Mouse (Mus musculus) heart, adult 9 months (tissue): ENCODE measurements around the gene H2-Ab1.
A peak's percentile ranks its signal among the peaks of the same experiment; 100 is the strongest.

ENCODE experiments used
- DNase-seq, 2 experiments: peaks; one replicate each; pipeline ENCODE4 v3.0.0; 2022; ENCODE audit warnings: low spot score in 2 of 2

Gene H2-Ab1

DNA sequence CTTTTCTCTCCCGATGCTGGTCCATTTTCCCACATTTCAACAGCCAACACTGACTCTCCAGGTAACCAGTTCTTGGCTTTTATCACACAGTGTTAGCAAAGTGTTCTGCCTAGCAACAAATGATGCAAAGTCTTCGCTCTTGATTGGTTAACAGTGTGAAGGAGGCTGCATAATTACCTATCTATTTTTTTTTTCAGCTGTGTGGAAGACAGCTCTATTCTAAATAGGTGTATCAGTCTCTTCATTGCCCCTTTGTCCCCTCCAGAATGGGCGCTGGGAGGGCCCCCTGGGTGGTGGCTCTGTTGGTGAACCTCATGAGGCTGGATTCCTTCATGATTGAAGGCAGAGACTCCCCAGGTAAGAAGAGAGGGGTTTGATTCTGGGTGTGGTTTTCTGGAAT is 18.8 kb upstream of the H2-Ab1 start, which contains the start of gene H2-Ob:
TSS of gene H2-Ob (plus strand) at position 198 of the 400 bp plus-strand sequence.
- peak; percentile 47 to 57 for DNase-seq

DNA sequence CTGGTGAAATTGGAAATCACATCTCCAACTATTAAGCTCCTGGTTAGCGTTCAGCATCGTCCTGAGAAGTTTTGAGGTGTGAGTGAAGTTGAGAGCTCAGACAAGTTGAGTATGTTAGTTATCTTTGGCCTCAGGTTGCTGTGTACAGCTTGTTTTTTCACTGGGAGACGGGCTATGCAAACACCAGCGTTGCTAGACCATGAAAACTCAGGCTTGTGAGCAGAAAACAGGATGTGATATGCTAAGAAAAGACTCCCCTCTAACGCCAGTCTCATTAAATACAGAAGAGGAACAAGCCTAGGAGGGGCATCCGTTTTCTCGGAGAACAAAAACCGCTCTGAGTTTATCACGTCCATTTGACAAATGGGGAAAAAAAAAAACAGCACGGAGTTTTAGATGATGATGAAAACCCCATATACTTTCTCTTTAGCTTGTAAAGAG is 17.9 kb upstream of the H2-Ab1 start:
- DNase-seq, result peak in 1 of 2 experiments; percentile 34

DNA sequence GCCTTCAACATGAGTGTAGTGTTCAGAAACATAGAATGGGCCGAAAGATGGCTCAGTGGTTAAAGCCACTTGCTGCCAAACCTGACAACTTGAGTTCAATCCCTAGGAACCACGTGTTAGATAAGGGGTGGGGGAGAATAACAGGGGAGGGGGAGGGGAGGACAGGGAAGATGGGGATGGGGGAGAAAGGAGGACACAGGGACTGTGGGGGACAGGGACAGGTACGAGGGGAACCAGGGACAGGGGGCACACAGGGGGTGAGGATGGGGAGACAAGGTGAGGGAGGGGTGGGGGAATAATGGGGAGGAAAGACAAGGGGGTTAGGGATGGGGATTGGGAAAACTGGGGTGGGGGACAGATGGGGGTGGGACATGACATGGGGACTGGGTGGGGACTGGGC is 17.1 kb upstream of the H2-Ab1 start:
- no peak for DNase-seq

DNA sequence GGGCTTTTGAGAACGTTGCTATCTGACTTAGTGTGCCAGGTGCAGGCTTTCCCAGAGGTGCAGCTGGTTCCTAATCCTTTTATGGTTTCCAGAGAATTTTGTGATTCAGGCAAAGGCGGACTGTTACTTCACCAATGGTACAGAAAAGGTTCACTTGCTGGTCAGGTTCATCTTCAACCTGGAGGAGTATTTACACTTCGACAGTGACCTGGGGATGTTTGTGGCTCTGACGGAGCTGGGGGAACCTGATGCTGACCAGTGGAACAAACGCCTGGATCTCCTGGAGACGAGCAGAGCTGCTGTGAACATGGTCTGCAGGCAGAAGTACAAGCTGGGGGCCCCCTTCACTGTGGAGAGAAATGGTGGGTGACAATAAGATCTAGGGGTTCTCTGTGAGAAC is 16.6 kb upstream of the H2-Ab1 start:
- no peak for DNase-seq

DNA sequence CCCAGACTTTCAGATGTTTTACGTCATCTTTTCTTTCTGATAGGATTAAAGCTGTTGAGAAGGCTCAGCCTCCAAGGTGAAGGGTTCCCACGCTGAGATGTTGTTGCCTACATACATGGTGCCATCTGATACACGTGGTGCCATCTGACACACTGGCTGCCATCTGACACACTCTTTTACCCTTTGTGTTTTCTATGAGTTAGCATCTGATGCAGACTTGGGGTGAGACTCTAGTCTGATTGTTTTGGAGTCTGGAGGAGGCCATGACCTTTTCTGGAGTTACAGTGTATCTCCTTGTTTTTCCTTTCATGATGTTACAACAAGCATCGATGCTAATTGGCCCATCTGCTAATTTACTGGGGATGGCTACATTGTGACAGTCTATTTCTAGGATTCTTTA is 12.8 kb upstream of the H2-Ab1 start:
- no peak for DNase-seq

DNA sequence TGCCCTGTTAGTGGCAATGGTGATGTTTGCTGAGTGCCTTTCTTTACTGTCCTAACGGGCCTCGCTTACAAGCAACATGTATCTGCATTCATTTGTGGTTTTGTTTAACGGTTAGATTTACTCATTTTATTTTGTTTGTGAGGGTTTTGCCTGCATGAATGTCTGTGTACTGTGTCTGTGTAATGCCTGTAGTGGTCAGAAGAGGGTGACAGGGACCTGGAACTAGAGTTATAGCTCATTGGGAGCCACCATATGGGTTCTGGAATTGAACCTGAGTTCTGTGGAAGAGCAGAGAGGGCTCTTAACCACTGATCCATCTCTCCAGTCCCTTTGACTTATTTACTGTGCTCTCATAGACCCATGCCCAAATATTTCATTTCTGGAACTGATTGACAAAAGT is 10.4 kb upstream of the H2-Ab1 start:
- DNase-seq, result no peak

DNA sequence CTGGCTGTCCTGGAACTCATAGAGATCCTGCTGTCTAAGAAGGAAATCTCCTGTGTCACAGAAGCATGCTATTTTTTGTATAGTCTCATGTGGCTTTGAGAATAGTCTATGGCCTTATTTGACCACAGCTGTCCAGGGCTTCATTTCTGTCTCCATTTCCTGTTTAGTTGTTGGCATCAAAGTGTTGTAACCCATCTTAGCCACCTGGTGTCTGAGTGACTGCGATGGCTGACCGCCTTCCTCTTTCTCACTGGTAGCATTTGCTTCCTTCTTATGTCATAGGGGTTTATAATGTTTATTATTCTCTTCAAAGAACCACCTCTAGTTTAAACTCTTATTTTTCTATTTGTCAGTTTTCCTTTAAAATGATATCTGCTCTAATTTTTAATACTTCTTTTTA is 8.7 kb upstream of the H2-Ab1 start:
- no peak for DNase-seq

DNA sequence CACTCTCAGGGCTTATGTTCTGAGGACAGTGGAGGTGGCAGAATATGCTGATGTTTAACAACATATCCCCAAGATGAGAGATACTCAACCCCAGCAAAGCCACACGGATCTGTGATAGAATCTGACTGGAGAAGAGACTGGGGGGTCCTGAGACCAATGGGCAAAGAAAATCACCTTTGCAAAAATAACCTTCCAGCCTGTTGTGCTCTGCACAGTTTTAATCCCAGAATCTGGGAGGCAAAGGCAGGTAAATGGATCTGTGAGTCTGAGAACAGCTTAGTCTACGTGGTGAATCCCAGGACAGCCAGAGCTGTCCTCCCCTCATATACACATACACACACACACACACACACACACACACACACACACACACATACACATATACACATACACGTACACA is 8.1 kb upstream of the H2-Ab1 start:
- no peak for DNase-seq

DNA sequence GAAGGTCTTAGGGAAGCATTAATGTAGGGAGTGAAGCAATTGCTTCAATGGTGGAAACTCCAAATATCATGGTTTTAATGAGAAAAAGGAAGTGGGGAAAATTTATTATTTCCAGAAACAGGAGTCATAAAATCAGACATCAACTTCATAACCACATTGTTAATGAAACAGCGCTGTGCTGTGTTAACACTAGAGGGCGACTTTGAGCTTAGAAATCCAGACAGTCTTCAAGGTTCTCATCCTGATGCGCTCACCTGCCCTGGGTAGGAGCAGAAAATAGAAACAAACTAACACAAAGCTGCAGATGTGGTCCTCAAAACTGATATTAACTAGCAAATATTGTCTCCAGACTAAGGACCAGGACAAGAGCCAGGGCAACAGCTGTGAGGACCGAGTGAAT is 7.6 kb upstream of the H2-Ab1 start:
- no peak for DNase-seq

DNA sequence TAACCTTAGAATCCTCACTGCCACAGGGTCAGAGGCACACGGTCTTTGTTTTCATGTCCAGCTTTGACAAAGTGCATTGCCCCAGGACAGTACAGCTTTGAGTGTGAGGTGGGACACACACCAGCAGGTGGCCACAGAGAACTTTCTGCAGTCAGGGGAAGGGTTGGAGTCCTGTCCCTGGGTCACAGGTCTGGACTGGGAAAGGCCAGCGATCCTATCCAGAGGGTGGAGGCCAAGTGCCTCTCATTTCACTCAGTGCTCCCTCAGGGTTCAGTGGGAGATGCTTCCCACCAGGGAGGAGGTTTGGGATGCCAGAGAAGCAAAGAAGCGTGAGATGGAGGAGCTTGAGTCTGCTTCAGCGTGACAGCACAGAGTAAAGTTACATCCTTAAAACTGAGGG is 5.8 kb upstream of the H2-Ab1 start:
- DNase-seq, result no peak

DNA sequence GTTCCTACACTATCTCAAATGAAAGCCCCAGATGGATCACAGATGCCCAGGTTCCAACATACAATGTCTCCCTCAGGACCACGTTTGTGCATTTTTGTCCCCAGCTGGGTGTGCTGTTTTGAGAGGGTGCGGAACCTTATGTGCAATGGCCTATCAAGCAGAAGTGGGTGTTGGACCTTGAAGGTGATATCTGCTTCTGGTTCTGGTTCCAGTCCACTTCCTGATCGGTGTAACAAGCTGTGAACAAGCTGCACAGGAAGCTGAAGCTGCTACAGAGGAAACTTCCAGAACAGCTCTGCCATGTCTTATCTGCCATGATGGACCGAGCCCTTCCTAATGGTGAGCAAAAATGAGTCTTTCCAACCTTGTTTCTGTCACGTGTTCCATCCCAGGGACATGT is 988 bp upstream of the H2-Ab1 start:
- no peak for DNase-seq

DNA sequence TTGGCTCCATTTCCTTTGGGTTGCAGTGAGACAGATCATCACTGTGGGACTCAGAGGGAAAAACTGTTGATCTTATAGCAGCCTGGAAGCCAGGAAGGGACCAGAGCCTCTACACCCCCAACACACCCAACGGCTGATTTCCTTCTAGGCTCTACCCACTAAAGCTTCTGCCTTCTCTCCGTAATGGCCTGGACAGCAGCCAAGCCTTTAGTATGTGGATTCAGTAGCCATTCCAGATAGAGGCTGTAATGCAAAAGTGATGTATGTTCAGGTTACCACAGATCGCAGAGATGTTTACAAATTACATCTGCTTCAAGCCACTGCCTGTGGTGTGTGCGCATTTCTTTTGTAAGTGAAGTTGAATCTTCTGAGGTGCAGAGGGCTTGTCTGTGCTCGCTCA is 3.1 kb downstream of the H2-Ab1 start:
- no peak for DNase-seq

DNA sequence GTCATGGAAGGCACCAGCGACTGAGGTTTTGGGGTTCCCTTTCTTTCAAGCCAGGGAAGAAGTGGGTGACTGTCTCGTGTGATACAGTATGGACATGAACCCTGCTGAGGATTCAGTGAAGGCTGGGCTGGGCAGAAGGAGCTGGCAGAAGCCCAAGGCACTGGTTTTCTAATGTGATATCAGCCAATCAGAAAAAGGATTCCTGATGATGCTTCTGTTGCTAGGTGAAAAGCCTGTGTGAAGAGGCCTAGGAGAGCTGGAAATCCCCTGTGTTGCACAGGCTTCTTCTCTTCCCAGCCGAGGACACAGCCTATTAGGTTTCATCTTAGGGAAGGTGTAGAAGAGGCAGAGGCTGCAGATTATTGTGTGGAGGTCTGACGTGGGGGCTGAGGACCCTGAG is 4.0 kb downstream of the H2-Ab1 start:
- peak; percentile 78 to 83 for DNase-seq

DNA sequence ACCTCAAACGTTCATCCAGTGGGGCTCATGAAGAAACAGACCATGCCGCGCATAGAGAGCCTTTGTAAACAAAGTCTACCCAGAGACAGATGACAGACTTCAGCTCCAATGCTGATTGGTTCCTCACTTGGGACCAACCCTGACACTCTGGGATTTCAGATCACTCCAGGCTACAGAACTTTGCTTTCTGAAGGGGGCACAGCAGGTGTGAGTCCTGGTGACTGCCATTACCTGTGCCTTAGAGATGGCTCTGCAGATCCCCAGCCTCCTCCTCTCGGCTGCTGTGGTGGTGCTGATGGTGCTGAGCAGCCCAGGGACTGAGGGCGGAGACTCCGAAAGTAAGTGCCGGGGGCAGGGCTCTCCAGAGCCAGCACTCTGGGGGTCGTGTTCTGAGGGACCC is 5.6 kb downstream of the H2-Ab1 start:
- DNase-seq, result peak; percentile 79 to 80

DNA sequence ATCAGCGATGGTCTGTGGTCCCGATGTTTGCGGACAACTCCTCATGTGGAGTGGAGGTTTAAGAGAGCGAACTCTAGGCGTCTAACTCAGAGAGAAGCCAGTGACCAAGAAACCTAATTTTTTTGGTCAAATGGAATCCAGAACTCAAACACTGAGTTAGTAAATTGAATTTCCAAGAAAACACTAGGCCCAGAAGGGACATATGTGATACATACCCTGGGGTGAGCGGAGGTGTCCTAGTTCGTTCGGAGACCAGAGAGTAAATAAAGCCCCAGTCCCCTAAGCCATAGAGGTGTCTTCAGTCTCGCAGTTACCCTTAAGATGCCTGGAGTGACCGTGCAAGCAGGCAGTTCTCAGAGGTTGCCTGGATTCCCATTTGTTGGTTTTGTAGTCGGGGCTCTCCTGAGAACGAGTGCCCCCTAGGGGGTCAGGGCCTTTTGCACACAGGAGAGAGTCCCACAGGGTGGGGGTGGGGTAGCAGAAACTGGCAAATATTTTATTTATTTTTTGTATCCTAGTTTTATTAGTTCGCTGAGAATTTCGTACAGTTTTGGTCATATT is 6.4 kb downstream of the H2-Ab1 start:
- DNase-seq, result no peak

DNA sequence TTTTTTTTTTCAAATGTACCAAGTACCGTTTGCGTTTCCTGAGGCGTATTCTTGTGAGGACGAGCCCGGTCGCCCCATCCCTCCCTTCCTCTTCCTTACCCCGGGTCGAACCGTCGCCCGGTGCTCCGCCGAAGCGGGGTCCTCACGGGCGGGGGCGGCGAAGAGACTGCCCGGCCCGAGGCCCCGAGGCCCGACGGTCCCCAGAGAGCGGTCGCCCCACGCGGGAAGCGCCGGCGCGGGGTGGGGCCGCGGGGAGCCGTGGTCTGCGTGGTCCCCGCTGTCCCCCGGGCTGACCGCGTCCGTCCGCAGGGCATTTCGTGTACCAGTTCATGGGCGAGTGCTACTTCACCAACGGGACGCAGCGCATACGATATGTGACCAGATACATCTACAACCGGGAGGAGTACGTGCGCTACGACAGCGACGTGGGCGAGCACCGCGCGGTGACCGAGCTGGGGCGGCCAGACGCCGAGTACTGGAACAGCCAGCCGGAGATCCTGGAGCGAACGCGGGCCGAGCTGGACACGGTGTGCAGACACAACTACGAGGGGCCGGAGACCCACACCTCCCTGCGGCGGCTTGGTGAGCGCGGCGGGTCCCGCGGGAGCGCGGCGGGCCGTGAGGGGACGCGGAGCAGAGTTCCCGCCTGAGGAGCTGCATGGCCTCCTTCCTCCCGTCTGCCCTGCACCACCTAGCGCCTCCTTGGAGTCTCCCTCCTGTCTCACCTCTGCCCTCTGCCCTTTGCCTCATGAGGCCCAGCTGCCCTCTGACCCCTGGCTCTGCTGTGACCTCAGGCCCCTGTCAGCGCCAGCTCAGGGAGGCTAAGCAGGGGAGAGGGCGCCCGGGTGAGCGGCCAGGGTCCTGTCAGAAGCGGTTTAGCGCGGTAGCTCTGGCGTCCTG is 7.2 kb downstream of the H2-Ab1 start:
- no peak for DNase-seq

DNA sequence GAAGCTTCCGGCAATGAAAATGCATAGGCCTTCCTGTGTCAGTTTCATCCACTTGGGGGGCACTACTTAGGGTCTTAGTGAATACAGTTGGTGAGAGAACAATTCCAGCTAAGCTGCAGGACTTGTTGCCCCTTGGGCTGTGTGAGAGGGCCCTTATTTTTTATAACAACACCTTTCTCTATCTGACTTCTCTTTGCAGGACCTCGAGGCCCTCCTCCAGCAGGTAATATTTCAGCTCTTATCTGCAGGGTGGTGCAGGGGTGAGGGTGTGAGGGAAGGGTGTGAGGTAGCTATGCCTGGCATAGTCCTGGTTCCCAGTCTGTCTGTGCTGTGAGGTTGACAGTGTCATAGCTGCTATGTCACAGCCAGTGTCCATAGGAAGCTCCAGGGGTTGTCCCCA is 10.8 kb downstream of the H2-Ab1 start:
- no peak for DNase-seq

DNA sequence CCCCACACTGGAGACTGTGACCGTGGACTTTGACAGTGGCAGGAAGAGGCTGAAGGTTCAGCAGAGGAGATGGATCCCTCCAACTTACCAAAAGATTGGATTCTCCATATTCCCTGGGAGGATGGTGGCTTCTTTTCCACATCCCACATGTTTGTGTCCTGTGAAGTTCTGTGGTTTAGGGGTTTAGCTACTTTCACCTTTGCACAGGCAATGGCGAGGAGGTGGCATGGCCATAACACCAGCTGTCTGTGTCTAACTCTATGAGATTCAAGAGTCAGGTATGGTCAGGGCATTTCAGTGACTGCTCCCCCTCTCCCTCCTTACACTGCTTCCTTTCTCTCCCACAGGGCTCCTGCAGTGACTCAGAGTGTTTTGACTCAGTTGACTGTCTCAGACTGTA is 11.3 kb downstream of the H2-Ab1 start:
- DNase-seq, result no peak

DNA sequence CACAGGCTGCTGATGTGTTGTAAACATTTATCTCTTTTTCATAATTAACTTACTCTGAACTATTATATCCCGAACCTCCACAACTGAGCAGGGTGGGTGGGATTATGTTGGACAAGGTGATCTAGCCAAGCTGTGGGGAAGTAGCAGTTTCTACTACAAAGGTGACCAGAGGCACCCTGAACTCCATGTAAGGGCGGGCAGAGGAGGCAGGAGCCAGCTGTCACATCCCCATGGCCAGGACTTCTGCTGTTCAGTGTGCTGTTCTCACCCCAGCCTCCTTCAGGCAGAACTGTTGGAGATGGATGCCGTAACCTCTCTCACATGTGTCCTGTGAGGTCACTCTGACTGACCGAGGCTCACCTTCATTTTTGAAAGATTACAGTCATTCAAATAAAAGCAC is 12.3 kb downstream of the H2-Ab1 start:
- no peak for DNase-seq

DNA sequence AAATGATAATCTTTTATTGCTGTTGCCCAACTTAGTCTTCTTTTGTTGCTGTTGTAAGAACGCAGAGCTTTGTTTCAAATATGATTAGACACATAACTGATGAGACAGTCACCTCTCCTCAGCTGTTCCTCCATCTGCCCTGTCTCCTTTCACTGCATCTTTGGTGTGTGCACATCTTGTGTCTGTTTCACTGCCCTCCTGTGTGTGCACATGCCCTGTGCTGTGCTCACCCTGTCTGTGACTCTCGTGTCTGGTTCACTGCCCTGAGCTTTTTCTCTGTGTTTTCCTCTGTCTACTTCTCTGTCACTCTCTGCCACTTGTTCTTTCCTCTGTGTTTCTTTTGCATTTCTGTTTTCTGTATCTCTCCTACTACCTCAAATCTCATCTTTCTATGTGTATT is 12.7 kb downstream of the H2-Ab1 start:
- DNase-seq, result no peak

DNA sequence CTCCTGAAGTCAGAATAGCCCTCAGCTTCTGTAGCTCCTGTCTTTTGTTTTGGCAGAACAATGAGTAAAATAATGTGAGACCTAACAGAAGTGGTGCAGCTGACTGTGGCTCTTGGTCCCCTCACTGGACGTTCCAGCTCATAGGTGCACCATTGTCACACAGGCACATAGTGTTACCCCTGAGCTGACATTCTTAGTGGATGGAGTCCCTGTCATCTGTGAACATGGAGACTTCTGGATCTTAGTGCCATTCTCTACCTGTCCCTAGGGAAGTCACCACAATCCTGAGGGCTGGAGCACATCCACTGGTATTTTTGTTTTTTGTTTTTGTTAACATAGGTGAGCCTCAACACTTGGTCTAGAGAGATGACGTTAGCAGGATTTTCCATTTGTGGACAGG is 13.5 kb downstream of the H2-Ab1 start:
- no peak for DNase-seq

DNA sequence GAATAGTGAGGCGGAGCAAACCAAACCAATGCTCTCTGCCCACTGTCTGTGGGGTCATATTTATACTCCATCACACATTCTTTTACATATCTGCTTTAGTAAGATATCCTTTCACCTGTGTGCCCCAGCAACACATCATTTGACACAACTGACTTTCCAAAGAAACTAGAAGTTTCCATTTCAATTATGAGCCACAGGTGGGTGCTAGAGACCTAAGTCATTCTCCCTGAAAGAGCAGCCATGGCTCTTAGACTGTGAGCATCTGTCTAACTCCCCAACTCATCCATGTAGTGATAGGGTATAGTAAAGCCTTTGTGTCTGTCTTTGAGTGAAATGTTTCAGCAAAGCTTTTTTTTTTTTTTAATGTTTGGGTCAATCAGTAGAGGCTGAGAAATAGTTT is 14.6 kb downstream of the H2-Ab1 start:
- no peak for DNase-seq

DNA sequence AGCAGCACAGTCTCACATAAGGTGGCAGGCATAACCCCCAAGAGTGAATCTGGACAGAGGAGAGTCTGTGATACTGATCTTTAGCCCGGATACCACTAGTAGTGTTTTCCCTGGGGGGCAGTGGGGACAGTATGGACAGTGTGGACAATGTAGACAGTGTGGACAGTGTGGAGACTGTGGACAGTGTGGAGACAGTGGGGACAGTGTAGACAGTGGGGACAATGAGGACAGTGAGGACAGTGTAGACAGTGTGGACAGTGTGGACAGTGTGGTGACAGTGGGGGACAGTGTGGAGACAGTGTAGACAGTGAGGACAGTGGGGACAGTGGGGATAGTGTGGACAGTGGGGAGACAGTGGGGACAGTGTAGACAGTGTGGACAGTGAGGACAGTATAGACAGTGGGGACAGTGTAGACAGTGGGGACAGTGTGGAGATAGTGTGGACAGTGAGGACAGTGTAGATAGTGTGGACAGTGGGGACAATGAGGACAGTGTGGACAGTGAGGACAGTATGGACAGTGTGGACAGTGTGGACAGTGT is 23.1 kb downstream of the H2-Ab1 start:
- DNase-seq, result no peak
